Mouse (Mus musculus): ENCODE results near the gene Pard3. TPM values are rescaled to one million over a fixed set of nuclear protein-coding genes. Genes with fewer than 3 reads are reported as not detected.
A peak's percentile ranks its signal among the peaks of the same experiment; 100 is the strongest.

Pard3 gene
- polyA plus RNA-seq, 1 experiment from 2014 or later: 35.0 TPM

GRCm38 (mm10) chr8:127410606-127411005 lies 346.9 kb downstream of the Pard3 start:
- Histone ChIP-seq H3K4me3 (no peak overlapping the region), H3K36me3 (peaks cover 36% of the 10 kb centered on the region), H3K9me3 (no peaks in the 10 kb centered on the region), H3K4me1 (no peaks in the 10 kb centered on the region), H3K27me3 (no peaks in the 10 kb centered on the region), H3K9ac (no peak overlapping the region), H3K27ac (no peak overlapping the region), H3K4me2 (replicated peaks) (no peak overlapping the region)
- 87% methylated on average over 12 of the region's 12 CpGs for WGBS
- ATAC-seq (ENCODE audit: low FRiP score, low read depth): no peak

- no peak for ATAC-seq (ENCODE audit: low FRiP score, low read depth)
- Histone ChIP-seq H3K4me2 (replicated peaks) (no peak overlapping the region), H3K9ac (no peak overlapping the region), H3K4me3 (no peak overlapping the region), H3K27ac (no peak overlapping the region), H3K4me1 (no peaks in the 10 kb centered on the region), H3K36me3 (peaks cover 34% of the 10 kb centered on the region), H3K9me3 (no peaks in the 10 kb centered on the region), H3K27me3 (no peaks in the 10 kb centered on the region)
- WGBS: 50% methylated on average over 4 of the region's 4 CpGs
Measured at GRCm38 (mm10) chr8:127411190-127411848, 347.6 kb downstream of the Pard3 start.

GRCm38 (mm10) chr8:127423021-127423420 lies 359.3 kb downstream of the Pard3 start:
- peaks cover 56% of the 10 kb centered on the region for H3K36me3 ChIP-seq
- H3K4me2 ChIP-seq (replicated peaks): no peak overlapping the region
- H3K27ac ChIP-seq: no peak overlapping the region
- no peak overlapping the region for H3K9ac ChIP-seq
- 37% methylated on average over 7 of the region's 7 CpGs for WGBS
- no peaks in the 10 kb centered on the region for H3K4me1 ChIP-seq
- no peak for ATAC-seq (ENCODE audit: low FRiP score, low read depth)
- H3K9me3 ChIP-seq: no peaks in the 10 kb centered on the region
- no peaks in the 10 kb centered on the region for H3K27me3 ChIP-seq
- no peak overlapping the region for H3K4me3 ChIP-seq

GRCm38 (mm10) chr8:127424211-127424916 lies 360.7 kb downstream of the Pard3 start:
- no peak overlapping the region for H3K9ac ChIP-seq
- peaks cover 54% of the 10 kb centered on the region for H3K36me3 ChIP-seq
- no peaks in the 10 kb centered on the region for H3K27me3 ChIP-seq
- ATAC-seq (ENCODE audit: low FRiP score, low read depth): no peak
- H3K4me1 ChIP-seq: no peaks in the 10 kb centered on the region
- WGBS: 78% methylated on average over 13 of the region's 13 CpGs
- no peaks in the 10 kb centered on the region for H3K9me3 ChIP-seq
- no peak overlapping the region for H3K4me3 ChIP-seq
- no peak overlapping the region for H3K4me2 ChIP-seq (replicated peaks)
- no peak overlapping the region for H3K27ac ChIP-seq

- 79% methylated on average over 5 of the region's 5 CpGs for WGBS
- no peak for ATAC-seq (ENCODE audit: low FRiP score, low read depth)
- H3K4me3 ChIP-seq: no peak overlapping the region
Measured at GRCm38 (mm10) chr8:127426857-127427256, 363.2 kb downstream of the Pard3 start.

GRCm38 (mm10) chr8:127428004-127428403 lies 364.3 kb downstream of the Pard3 start:
- H3K9ac ChIP-seq: no peak overlapping the region
- no peak overlapping the region for H3K4me2 ChIP-seq (replicated peaks)
- H3K9me3 ChIP-seq: no peaks in the 10 kb centered on the region
- peaks cover 46% of the 10 kb centered on the region for H3K36me3 ChIP-seq
- WGBS: 91% methylated on average over 7 of the region's 7 CpGs
- H3K4me1 ChIP-seq: no peaks in the 10 kb centered on the region
- ATAC-seq (ENCODE audit: low FRiP score, low read depth): no peak
- no peak overlapping the region for H3K4me3 ChIP-seq
- H3K27me3 ChIP-seq: no peaks in the 10 kb centered on the region
- no peak overlapping the region for H3K27ac ChIP-seq

More at GRCm38 (mm10) chr8:127426857-127427256, 363.2 kb downstream of the Pard3 start:
- Histone ChIP-seq H3K27ac (no peak overlapping the region), H3K4me1 (no peaks in the 10 kb centered on the region), H3K36me3 (peaks cover 38% of the 10 kb centered on the region), H3K9ac (no peak overlapping the region), H3K27me3 (no peaks in the 10 kb centered on the region), H3K4me2 (replicated peaks) (no peak overlapping the region), H3K9me3 (no peaks in the 10 kb centered on the region)

GRCm38 (mm10) chr8:127431236-127431635 lies 367.5 kb downstream of the Pard3 start:
- H3K27me3 ChIP-seq: no peaks in the 10 kb centered on the region
- H3K9me3 ChIP-seq: no peaks in the 10 kb centered on the region
- no peak overlapping the region for H3K9ac ChIP-seq
- 72% methylated on average over 2 of the region's 2 CpGs for WGBS
- H3K27ac ChIP-seq: no peak overlapping the region
- peaks cover 51% of the 10 kb centered on the region for H3K36me3 ChIP-seq
- no peak overlapping the region for H3K4me3 ChIP-seq
- no peak overlapping the region for H3K4me2 ChIP-seq (replicated peaks)
- no peak for ATAC-seq (ENCODE audit: low FRiP score, low read depth)
- no peaks in the 10 kb centered on the region for H3K4me1 ChIP-seq

- Histone ChIP-seq H3K4me3 (no peak overlapping the region), H3K9me3 (no peaks in the 10 kb centered on the region), H3K4me2 (replicated peaks) (no peak overlapping the region), H3K4me1 (peaks cover 37% of the 10 kb centered on the region), H3K27me3 (no peaks in the 10 kb centered on the region), H3K27ac (no peak overlapping the region), H3K36me3 (peaks cover 22% of the 10 kb centered on the region), H3K9ac (no peak overlapping the region)
- no peak for ATAC-seq (ENCODE audit: low FRiP score, low read depth)
- WGBS: 95% methylated on average over 6 of the region's 6 CpGs
Measured at GRCm38 (mm10) chr8:127435975-127436374, 372.3 kb downstream of the Pard3 start.

- Histone ChIP-seq H3K9me3 (no peaks in the 10 kb centered on the region), H3K36me3 (peaks cover 14% of the 10 kb centered on the region), H3K4me1 (peaks cover 40% of the 10 kb centered on the region), H3K4me3 (no peak overlapping the region), H3K27ac (no peak overlapping the region), H3K4me2 (replicated peaks) (no peak overlapping the region), H3K27me3 (no peaks in the 10 kb centered on the region), H3K9ac (no peak overlapping the region)
- 51% methylated on average over 5 of the region's 5 CpGs for WGBS
- no peak for ATAC-seq (ENCODE audit: low FRiP score, low read depth)
Measured at GRCm38 (mm10) chr8:127437613-127438235, 374.0 kb downstream of the Pard3 start.

- Histone ChIP-seq H3K27ac (no peak overlapping the region; the same call in 1 of the 2 replicates), H3K4me2 (replicated peaks) (0 out of 2 replicates have a peak overlapping the region, but pooled peaks have one; percentile 11), H3K36me3 (peaks cover 5% of the 10 kb centered on the region), H3K4me1 (peaks cover 40% of the 10 kb centered on the region), H3K9ac (no peak overlapping the region), H3K4me3 (no peak overlapping the region), H3K9me3 (no peaks in the 10 kb centered on the region), H3K27me3 (no peaks in the 10 kb centered on the region)
- 51% methylated on average over 8 of the region's 8 CpGs for WGBS
- ATAC-seq (ENCODE audit: low FRiP score, low read depth): peak; percentile 57
Measured at GRCm38 (mm10) chr8:127438625-127439391, 375.1 kb downstream of the Pard3 start.

- H3K9ac ChIP-seq: no peak overlapping the region
- 0 out of 2 replicates have a peak, but pooled peaks cover under 1% of the 10 kb centered on the region for H3K36me3 ChIP-seq
- no peaks in the 10 kb centered on the region for H3K9me3 ChIP-seq
- peak overlapping the region; percentile 65 for H3K27ac ChIP-seq
- 38% methylated on average over 10 of the region's 10 CpGs for WGBS
- H3K27me3 ChIP-seq: no peaks in the 10 kb centered on the region
- ATAC-seq (ENCODE audit: low FRiP score, low read depth): peak; percentile 52
- 0 out of 2 replicates have a peak overlapping the region, but pooled peaks have one; percentile 11 for H3K4me2 ChIP-seq (replicated peaks)
- H3K4me1 ChIP-seq: peaks cover 40% of the 10 kb centered on the region
- no peak overlapping the region for H3K4me3 ChIP-seq
Measured at GRCm38 (mm10) chr8:127439392-127440160, 375.9 kb downstream of the Pard3 start.
